Mouse (Mus musculus) megakaryocyte progenitor cell, adult 5-6 weeks (primary cell): Measurements from ENCODE around the gene Nell2. TPM values are rescaled to one million over a fixed set of nuclear protein-coding genes. Genes with fewer than 3 reads are reported as not detected.
"Not testable (repeated sequence)": the region's sequence is repeated elsewhere in the genome, so short reads cannot be mapped to it uniquely, and the experiment has no call there.

ENCODE experiments used
- ATAC-seq: replicated peaks from 2 replicates; pipeline ENCODE4 v1.8.0; 2016; ENCODE audit warnings: mild to moderate bottlenecking, moderate TSS enrichment, inconsistent platforms; ENCODE audit not compliant: poor library complexity
- total RNA-seq, 2 experiments: library from RNA; stranded (forward) in 1 of 2; stranded (reverse) in 1 of 2; fragments of 157-497, 149-512 nt in 1 of 2; fragments of 200-1000 nt in 1 of 2; gene quantifications; 2 replicates each; pipeline versions ENCODE4 v1.2.3 to v1.2.4; 2015 to 2017

Nell2 gene
- total RNA-seq, 2 experiments from 2014 or later: not detected

GRCm38 (mm10) chr15:95245516-95245915 lies 282.8 kb downstream of the Nell2 start:
- no peak for ATAC-seq

- ATAC-seq: no peak
Observed at GRCm38 (mm10) chr15:95243876-95244275, 284.5 kb downstream of the Nell2 start.

GRCm38 (mm10) chr15:95241161-95241560 lies 287.2 kb downstream of the Nell2 start:
- ATAC-seq: no peak

- ATAC-seq: not testable (repeated sequence)
Observed at GRCm38 (mm10) chr15:95237021-95237420, 291.3 kb downstream of the Nell2 start.

- ATAC-seq: no peak
Observed at GRCm38 (mm10) chr15:95236509-95236908, 291.9 kb downstream of the Nell2 start.

- ATAC-seq: no peak
Observed at GRCm38 (mm10) chr15:95231171-95231570, 297.2 kb downstream of the Nell2 start.

GRCm38 (mm10) chr15:95216640-95217365 lies 311.6 kb downstream of the Nell2 start:
- no peak for ATAC-seq

GRCm38 (mm10) chr15:95210551-95210950 lies 317.8 kb downstream of the Nell2 start:
- no peak for ATAC-seq

- ATAC-seq: no peak
Observed at GRCm38 (mm10) chr15:95209186-95209585, 319.2 kb downstream of the Nell2 start.

GRCm38 (mm10) chr15:95193661-95194280 lies 334.6 kb downstream of the Nell2 start:
- no peak for ATAC-seq

- no peak for ATAC-seq
Observed at GRCm38 (mm10) chr15:95192951-95193350, 335.4 kb downstream of the Nell2 start.

GRCm38 (mm10) chr15:95186226-95186625 lies 342.1 kb downstream of the Nell2 start:
- ATAC-seq: no peak

- ATAC-seq: no peak
Observed at GRCm38 (mm10) chr15:95185419-95185818, 342.9 kb downstream of the Nell2 start.

GRCm38 (mm10) chr15:95183450-95183849 lies 344.9 kb downstream of the Nell2 start:
- ATAC-seq: no peak

- ATAC-seq: no peak
Observed at GRCm38 (mm10) chr15:95156828-95157227, 371.5 kb downstream of the Nell2 start.

GRCm38 (mm10) chr15:95145118-95145517 lies 383.2 kb downstream of the Nell2 start:
- no peak for ATAC-seq

GRCm38 (mm10) chr15:95144131-95144530 lies 384.2 kb downstream of the Nell2 start:
- ATAC-seq: no peak

- no peak for ATAC-seq
Observed at GRCm38 (mm10) chr15:95138709-95139409, 389.5 kb downstream of the Nell2 start.

GRCm38 (mm10) chr15:95137018-95137810 lies 391.1 kb downstream of the Nell2 start:
- ATAC-seq: no peak

- ATAC-seq: peak; percentile 23; the same call in 1 of the 2 replicates
Observed at GRCm38 (mm10) chr15:95135926-95136609, 392.3 kb downstream of the Nell2 start.
